Mouse (Mus musculus): ENCODE measurements around the gene Inpp4b. TPM values are rescaled to one million over a fixed set of nuclear protein-coding genes. Genes with fewer than 3 reads are reported as not detected.
A peak's percentile ranks its signal among the peaks of the same experiment; 100 is the strongest.

The Inpp4b gene
- polyA plus RNA-seq, 1 experiment = 1.9 TPM

DNA sequence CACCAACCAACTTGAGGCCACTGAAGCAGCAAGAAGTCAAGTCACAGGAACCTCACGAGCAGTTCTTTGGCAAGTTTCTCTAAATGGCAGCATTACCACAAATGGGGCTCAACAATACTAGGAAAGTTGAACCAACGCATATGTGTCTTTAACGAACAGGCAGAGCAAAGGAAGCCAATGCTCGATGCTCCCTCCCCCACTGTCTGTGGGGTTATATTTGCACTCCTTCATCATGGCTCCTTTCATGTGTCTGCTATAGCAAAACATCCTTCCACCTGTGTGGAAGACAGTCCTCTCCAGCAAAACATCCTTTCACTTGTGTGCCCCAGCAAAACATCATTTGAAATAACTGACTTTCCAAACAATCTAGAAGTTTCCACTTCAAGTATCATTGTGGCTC is 440.4 kb downstream of the Inpp4b start:
- TF ChIP-seq CTCF (conservative IDR thresholded peaks at IDR 0.05; ENCODE audit: insufficient read depth, insufficient read length, low read depth, low read length) = no peak
- TF ChIP-seq POLR2A (IDR thresholded peaks at IDR 0.05; ENCODE audit: low read depth, low read length) = no peak
- Histone ChIP-seq H3K36me3 (ENCODE audit: control insufficient read depth, insufficient read depth, low read length) (no peaks in the 10 kb centered on the region), H3K27ac (ENCODE audit: insufficient read depth, low read depth, low read length) (no peak overlapping the region), H3K4me1 (ENCODE audit: control insufficient read depth, insufficient read depth, low read length) (no peaks in the 10 kb centered on the region), H3K27me3 (replicated peaks; ENCODE audit: control insufficient read depth, insufficient read depth, low read length) (no peaks in the 10 kb centered on the region), H3K4me3 (ENCODE audit: insufficient read depth, low read depth, low read length) (no peak overlapping the region)
- WGBS = 91% methylated on average over 4 of the region's 4 CpGs
- no peak for DNase-seq

- WGBS = 88% methylated on average over 3 of the region's 3 CpGs
- H3K36me3 ChIP-seq (ENCODE audit: control insufficient read depth, insufficient read depth, low read length) = no peaks in the 10 kb centered on the region
- TF ChIP-seq CTCF (conservative IDR thresholded peaks at IDR 0.05; ENCODE audit: insufficient read depth, insufficient read length, low read depth, low read length) = no peak
- no peak for TF ChIP-seq POLR2A (IDR thresholded peaks at IDR 0.05; ENCODE audit: low read depth, low read length)
- no peak overlapping the region for H3K27ac ChIP-seq (ENCODE audit: insufficient read depth, low read depth, low read length)
- no peak overlapping the region for H3K4me3 ChIP-seq (ENCODE audit: insufficient read depth, low read depth, low read length)
- DNase-seq = no peak
- H3K4me1 ChIP-seq (ENCODE audit: control insufficient read depth, insufficient read depth, low read length) = no peaks in the 10 kb centered on the region
- H3K27me3 ChIP-seq (replicated peaks; ENCODE audit: control insufficient read depth, insufficient read depth, low read length) = no peaks in the 10 kb centered on the region
These were observed 442.4 kb downstream of the Inpp4b start for GRCm38 (mm10) chr8:81784775-81785174.

- H3K27me3 ChIP-seq (replicated peaks; ENCODE audit: control insufficient read depth, insufficient read depth, low read length) = no peaks in the 10 kb centered on the region
- no peak overlapping the region for H3K4me3 ChIP-seq (ENCODE audit: insufficient read depth, low read depth, low read length)
- WGBS = 67% methylated on average over 2 of the region's 2 CpGs
- no peaks in the 10 kb centered on the region for H3K4me1 ChIP-seq (ENCODE audit: control insufficient read depth, insufficient read depth, low read length)
- TF ChIP-seq POLR2A (IDR thresholded peaks at IDR 0.05; ENCODE audit: low read depth, low read length) = no peak
- no peak for TF ChIP-seq CTCF (conservative IDR thresholded peaks at IDR 0.05; ENCODE audit: insufficient read depth, insufficient read length, low read depth, low read length)
- H3K27ac ChIP-seq (ENCODE audit: insufficient read depth, low read depth, low read length) = no peak overlapping the region
- DNase-seq = no peak
- no peaks in the 10 kb centered on the region for H3K36me3 ChIP-seq (ENCODE audit: control insufficient read depth, insufficient read depth, low read length)
These were observed 446.1 kb downstream of the Inpp4b start for GRCm38 (mm10) chr8:81788498-81788897.

- DNase-seq = no peak
- Histone ChIP-seq H3K27me3 (replicated peaks; ENCODE audit: control insufficient read depth, insufficient read depth, low read length) (no peaks in the 10 kb centered on the region), H3K4me1 (ENCODE audit: control insufficient read depth, insufficient read depth, low read length) (no peaks in the 10 kb centered on the region), H3K27ac (ENCODE audit: insufficient read depth, low read depth, low read length) (no peak overlapping the region), H3K36me3 (ENCODE audit: control insufficient read depth, insufficient read depth, low read length) (no peaks in the 10 kb centered on the region), H3K4me3 (ENCODE audit: insufficient read depth, low read depth, low read length) (no peak overlapping the region)
- TF ChIP-seq CTCF (conservative IDR thresholded peaks at IDR 0.05; ENCODE audit: insufficient read depth, insufficient read length, low read depth, low read length) (no peak), POLR2A (IDR thresholded peaks at IDR 0.05; ENCODE audit: low read depth, low read length) (no peak)
- WGBS = 58% methylated on average over 5 of the region's 5 CpGs
These were observed 450.3 kb downstream of the Inpp4b start for GRCm38 (mm10) chr8:81792649-81793048.

GRCm38 (mm10) chr8:81798501-81798900 is 456.1 kb downstream of the Inpp4b start:
- H3K36me3 ChIP-seq (ENCODE audit: control insufficient read depth, insufficient read depth, low read length) = no peaks in the 10 kb centered on the region
- no peak for DNase-seq
- WGBS = 45% methylated on average over 1 of the region's 1 CpGs

DNA sequence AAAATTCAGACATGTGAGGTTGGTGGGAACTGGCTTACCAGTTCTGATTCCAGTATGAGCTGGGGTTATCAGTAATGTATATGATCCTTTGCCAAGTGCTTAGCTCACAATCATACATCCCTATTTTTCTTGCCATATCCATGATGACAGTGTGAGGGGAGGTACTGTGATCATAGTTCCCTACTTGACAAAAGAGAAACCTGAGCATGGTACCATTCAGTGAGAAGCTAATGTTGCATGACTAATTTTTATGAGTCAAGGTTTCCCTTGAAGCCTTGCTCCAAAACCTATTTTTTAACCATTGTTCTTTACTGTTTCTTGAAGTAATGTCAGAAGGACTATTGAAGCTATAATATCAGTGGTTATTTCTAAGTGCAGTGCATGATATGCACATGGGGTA is 458.4 kb downstream of the Inpp4b start:
- TF ChIP-seq CTCF (conservative IDR thresholded peaks at IDR 0.05; ENCODE audit: insufficient read depth, insufficient read length, low read depth, low read length) (no peak), POLR2A (IDR thresholded peaks at IDR 0.05; ENCODE audit: low read depth, low read length) (no peak)
- H3K27ac ChIP-seq (ENCODE audit: insufficient read depth, low read depth, low read length) = no peak overlapping the region
- no peak for DNase-seq
- no peaks in the 10 kb centered on the region for H3K27me3 ChIP-seq (replicated peaks; ENCODE audit: control insufficient read depth, insufficient read depth, low read length)
- H3K36me3 ChIP-seq (ENCODE audit: control insufficient read depth, insufficient read depth, low read length) = no peaks in the 10 kb centered on the region
- no peaks in the 10 kb centered on the region for H3K4me1 ChIP-seq (ENCODE audit: control insufficient read depth, insufficient read depth, low read length)
- H3K4me3 ChIP-seq (ENCODE audit: insufficient read depth, low read depth, low read length) = no peak overlapping the region

More at GRCm38 (mm10) chr8:81798501-81798900, 456.1 kb downstream of the Inpp4b start:
- Histone ChIP-seq H3K27ac (ENCODE audit: insufficient read depth, low read depth, low read length) (no peak overlapping the region), H3K4me1 (ENCODE audit: control insufficient read depth, insufficient read depth, low read length) (no peaks in the 10 kb centered on the region), H3K4me3 (ENCODE audit: insufficient read depth, low read depth, low read length) (no peak overlapping the region), H3K27me3 (replicated peaks; ENCODE audit: control insufficient read depth, insufficient read depth, low read length) (no peaks in the 10 kb centered on the region)
- TF ChIP-seq POLR2A (IDR thresholded peaks at IDR 0.05; ENCODE audit: low read depth, low read length) (no peak), CTCF (conservative IDR thresholded peaks at IDR 0.05; ENCODE audit: insufficient read depth, insufficient read length, low read depth, low read length) (no peak)

DNA sequence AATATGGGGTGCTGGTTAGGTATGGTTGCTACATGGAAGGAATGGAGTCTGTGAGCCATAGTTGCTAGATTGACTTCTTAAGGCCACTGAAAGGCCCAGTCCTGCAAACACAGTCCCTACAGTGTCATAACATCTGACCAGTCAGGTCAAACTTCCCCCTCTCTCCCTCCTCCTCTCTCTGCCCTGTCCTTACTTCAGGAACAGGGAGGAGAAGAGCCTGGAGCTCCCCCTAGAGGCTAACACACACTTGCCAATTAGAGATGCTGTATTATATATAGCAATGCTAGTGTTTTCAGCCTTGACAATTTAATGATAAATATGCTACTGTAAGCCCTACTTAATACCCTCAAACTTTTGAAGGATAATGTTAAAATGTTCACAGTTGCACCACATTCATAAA is 464.4 kb downstream of the Inpp4b start:
- no peaks in the 10 kb centered on the region for H3K36me3 ChIP-seq (ENCODE audit: control insufficient read depth, insufficient read depth, low read length)
- DNase-seq = peak; percentile 76
- TF ChIP-seq POLR2A (IDR thresholded peaks at IDR 0.05; ENCODE audit: low read depth, low read length) (no peak), CTCF (conservative IDR thresholded peaks at IDR 0.05; ENCODE audit: insufficient read depth, insufficient read length, low read depth, low read length) (peak; percentile 83)
- no peak overlapping the region for H3K4me3 ChIP-seq (ENCODE audit: insufficient read depth, low read depth, low read length)
- no peak overlapping the region for H3K27ac ChIP-seq (ENCODE audit: insufficient read depth, low read depth, low read length)
- no peaks in the 10 kb centered on the region for H3K27me3 ChIP-seq (replicated peaks; ENCODE audit: control insufficient read depth, insufficient read depth, low read length)
- 0 out of 2 replicates have a peak, but pooled peaks cover 2% of the 10 kb centered on the region for H3K4me1 ChIP-seq (ENCODE audit: control insufficient read depth, insufficient read depth, low read length)

DNA sequence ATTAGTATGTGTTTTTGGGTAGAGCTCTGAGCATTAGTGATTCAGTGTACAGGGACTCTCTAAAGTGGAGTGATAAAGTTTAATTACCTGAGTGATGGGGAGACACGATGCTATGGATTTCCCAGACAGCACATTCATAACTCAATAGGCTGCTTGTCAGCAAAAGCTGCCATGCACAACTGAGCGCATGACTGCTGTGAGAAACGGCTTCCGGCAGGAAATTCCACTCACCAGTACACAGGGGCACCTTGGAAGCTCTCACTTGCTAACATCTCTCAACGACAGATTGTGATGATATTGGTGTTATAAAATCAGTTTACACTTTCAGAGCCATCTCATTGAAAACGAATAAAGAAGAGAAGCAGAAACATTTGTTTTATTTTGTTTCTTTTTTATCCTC is 465.2 kb downstream of the Inpp4b start:
- H3K36me3 ChIP-seq (ENCODE audit: control insufficient read depth, insufficient read depth, low read length) = no peaks in the 10 kb centered on the region
- no peak overlapping the region for H3K27ac ChIP-seq (ENCODE audit: insufficient read depth, low read depth, low read length)
- TF ChIP-seq CTCF (conservative IDR thresholded peaks at IDR 0.05; ENCODE audit: insufficient read depth, insufficient read length, low read depth, low read length) (no peak), POLR2A (IDR thresholded peaks at IDR 0.05; ENCODE audit: low read depth, low read length) (no peak)
- 19% methylated on average over 6 of the region's 6 CpGs for WGBS
- H3K4me1 ChIP-seq (ENCODE audit: control insufficient read depth, insufficient read depth, low read length) = 0 out of 2 replicates have a peak, but pooled peaks cover 2% of the 10 kb centered on the region
- peak; percentile 59 for DNase-seq
- no peak overlapping the region for H3K4me3 ChIP-seq (ENCODE audit: insufficient read depth, low read depth, low read length)
- H3K27me3 ChIP-seq (replicated peaks; ENCODE audit: control insufficient read depth, insufficient read depth, low read length) = no peaks in the 10 kb centered on the region
